Mouse (Mus musculus) ovary, postnatal 14 days (tissue): ENCODE measurements around the gene Zfp961.
"Not testable (repeated sequence)": the region's sequence is repeated elsewhere in the genome, so short reads cannot be mapped to it uniquely, and the experiment has no call there.

Experiments used
- DNase-seq: peaks from one replicate; pipeline ENCODE4 v3.0.0; 2022; ENCODE audit warnings: low spot score

Zfp961 gene

DNA sequence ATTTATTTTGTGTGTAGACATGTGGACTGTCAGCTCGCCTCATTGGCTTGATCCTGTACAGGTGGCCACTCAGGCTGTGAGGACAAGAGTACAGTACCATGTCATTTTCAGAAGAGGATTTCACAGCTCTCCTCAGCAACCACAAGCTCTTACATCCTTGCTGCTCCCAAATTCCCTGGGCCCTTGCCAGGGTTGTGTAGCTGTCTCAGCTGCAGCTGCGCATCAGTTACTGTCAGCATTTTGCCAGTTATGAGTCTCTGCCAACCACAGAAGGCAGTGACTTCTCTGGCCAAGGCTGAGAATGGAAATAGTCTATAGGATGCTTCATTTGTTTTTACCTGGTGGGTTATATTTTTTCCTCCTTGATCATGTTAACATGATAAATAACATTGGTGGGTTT lies 67.3 kb downstream of the Zfp961 start:
- no peak for DNase-seq

DNA sequence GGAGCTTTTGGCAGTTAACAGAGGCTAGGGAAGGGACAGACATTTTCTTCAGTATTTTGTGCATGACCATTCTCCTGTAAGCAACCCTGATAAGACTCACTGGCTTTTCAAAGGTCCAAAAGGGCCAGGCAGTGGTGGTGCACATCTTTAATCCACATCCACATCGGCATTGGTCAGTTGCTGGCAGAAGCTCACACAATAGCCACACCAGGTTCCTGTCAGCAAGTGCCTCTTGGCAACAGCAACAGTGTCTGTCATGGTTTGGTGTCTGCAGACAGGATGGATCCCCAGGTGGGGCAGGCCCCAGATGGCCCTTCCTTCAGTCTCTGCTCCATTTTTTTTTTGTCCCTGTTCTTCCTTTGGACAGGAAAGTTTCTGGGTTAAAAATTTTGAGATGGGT lies 68.2 kb downstream of the Zfp961 start:
- not testable (repeated sequence) for DNase-seq

DNA sequence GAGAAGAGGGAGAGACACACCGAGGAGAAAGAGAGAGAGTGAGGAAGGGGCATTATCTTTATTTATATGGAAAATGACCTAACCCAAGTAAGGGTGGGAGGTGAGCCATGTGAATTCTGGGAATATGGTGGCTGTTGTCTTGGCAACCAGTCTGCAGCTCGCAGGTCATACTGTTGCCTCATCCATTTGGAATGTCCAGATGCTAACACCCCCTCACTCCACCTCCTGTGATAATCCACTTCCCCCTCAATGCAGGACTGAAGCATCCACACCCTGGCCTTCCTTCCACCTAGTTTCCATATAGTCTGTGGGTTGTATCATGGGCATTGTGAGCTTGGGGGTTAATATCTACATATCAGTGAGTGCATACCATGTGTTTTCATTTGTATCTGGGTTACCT lies 69.0 kb downstream of the Zfp961 start:
- DNase-seq, result no peak

DNA sequence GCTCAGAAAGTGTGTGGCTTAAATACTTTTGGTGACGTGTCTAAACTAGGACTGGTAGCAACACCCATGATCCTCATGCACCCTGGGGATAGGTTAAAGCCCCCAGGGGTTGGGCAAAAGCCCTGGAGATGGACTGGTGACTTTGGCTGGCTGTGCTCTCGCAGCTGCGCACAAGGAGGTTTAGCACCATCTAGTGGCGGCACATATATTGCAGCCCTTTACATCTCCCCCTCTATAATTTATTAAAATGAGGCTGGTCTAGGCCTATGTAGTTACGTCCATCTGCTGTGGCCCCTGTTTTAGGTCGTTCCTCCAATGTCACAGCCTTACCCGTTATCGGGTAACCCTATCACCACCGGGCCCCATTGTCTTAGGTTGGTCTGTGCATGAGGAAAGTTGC lies 74.0 kb downstream of the Zfp961 start:
- DNase-seq, result not testable (repeated sequence)

DNA sequence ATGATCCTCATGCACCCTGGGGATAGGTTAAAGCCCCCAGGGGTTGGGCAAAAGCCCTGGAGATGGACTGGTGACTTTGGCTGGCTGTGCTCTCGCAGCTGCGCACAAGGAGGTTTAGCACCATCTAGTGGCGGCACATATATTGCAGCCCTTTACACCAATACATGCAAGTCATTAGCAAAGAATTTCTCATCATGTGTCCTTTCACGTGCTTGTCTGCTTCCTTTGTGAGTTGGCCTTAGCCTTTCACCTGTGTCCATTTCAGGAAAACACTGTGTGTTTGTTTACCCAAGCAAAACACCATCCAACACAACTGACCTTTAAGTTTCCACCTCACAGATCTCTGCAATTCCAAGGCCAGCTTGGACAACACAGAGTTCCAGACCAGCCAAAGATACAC lies 82.1 kb downstream of the Zfp961 start:
- DNase-seq, result not testable (repeated sequence)

DNA sequence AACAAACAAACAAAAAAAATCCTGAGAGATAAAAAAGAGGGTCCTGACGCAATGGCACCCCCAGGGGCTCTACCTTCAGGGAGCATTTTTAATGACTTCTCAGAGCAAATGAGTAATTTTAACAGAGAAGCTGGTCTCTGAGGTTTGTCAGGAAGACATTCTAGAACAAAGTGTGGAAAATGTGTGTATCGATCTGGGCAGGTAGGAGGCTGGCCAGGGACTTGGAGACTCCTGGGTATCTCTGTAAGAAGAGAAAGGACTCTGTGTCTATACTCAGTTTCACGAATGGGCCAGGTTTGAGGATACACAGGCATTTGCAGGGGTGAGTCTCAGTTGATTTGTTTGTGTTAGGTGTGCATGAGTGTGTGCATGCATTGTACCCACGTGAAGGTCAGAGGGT lies 90.1 kb downstream of the Zfp961 start, which contains the start of gene Olfr372:
TSS of gene Olfr372 (plus strand) at position 301 of the 400 bp plus-strand sequence.
- not testable (repeated sequence) for DNase-seq

DNA sequence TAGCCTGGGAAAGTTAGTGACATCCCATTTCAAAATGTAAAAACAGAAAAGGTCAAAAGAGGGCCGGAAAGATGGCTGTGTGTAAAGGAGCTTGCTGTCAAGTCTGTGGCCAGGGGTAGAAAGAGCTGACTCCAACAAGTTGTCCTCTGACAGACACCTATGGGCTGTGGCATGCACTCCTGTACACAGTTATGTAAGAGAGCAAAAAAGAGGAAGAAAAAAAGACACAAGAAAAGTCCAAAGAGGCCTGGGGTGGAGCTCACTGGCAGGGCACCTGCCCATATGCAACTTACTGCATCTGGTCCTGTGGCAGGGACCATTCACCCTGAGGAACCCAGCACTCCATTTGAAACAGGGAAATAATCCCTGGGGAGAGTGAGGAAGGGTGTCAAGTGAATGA lies 91.7 kb downstream of the Zfp961 start:
- no peak for DNase-seq
